Mouse (Mus musculus) hindbrain, embryonic 16.5 days (tissue): Measurements from ENCODE around the gene Prpf19. TPM values are rescaled to one million over a fixed set of nuclear protein-coding genes. Genes with fewer than 3 reads are reported as not detected.

Source experiments
- ATAC-seq: fragments of 200-750 bp; cut with Nextera tagmentation; 2 replicates; pipeline ENCODE4 v1.8.0; 2017; ENCODE audit warnings: moderate TSS enrichment, moderate library complexity
- H3K27ac ChIP-seq: fragments of 300-500 bp; sonication (generic); 2 replicates; pipeline ENCODE4 v1.5.1; 2014; ENCODE audit warnings: low read depth, mild to moderate bottlenecking, control low read depth, low read length, moderate library complexity
- H3K27me3 ChIP-seq: fragments of 300-500 bp; sonication (generic); replicated peaks from 2 replicates; pipeline ENCODE4 v1.6.1; 2014; ENCODE audit warnings: low read length; ENCODE audit not compliant: control insufficient read depth, insufficient read depth
- H3K36me3 ChIP-seq: fragments of 300-500 bp; sonication (generic); 2 replicates; pipeline ENCODE4 v1.6.1; 2014; ENCODE audit warnings: mild to moderate bottlenecking, low read length, moderate library complexity, mixed read lengths; ENCODE audit not compliant: control insufficient read depth, insufficient read depth
- H3K4me1 ChIP-seq: fragments of 300-500 bp; sonication (generic); 2 replicates; pipeline ENCODE4 v1.6.1; 2014; ENCODE audit warnings: low read depth, low read length; ENCODE audit not compliant: control insufficient read depth, insufficient read depth
- H3K4me2 ChIP-seq: fragments of 300-500 bp; sonication (generic); 2 replicates; pipeline ENCODE4 v1.6.1; 2014; ENCODE audit warnings: mild to moderate bottlenecking, low read length, control low read depth, moderate library complexity
- H3K4me3 ChIP-seq: fragments of 300-500 bp; sonication (generic); 2 replicates; pipeline ENCODE4 v1.5.1; 2014; ENCODE audit warnings: mild to moderate bottlenecking, low read length, control low read depth, moderate library complexity
- H3K9ac ChIP-seq: fragments of 300-500 bp; sonication (generic); 2 replicates; pipeline ENCODE4 v1.6.1; 2014; ENCODE audit warnings: low read depth, mild to moderate bottlenecking, control low read depth, low read length, moderate library complexity
- H3K9me3 ChIP-seq: fragments of 300-500 bp; sonication (generic); 2 replicates; pipeline ENCODE4 v1.6.1; 2014; ENCODE audit warnings: mild to moderate bottlenecking, low read length, moderate library complexity; ENCODE audit not compliant: control insufficient read depth
- WGBS: fragments of 180-500 bp; shearing (Covaris S2); extraction: QIAGEN DNeasy Blood & Tissue Kit; methylation state at CpG from one replicate; pipeline ENCODE4 v1.1.7; 2014; 5-methylcytosine and 5-hydroxymethylcytosine counted together
- polyA plus RNA-seq: library from polyadenylated mRNA; unstranded; fragments of >200 nt; fragmentation: Nextera tagmentation; extraction: Ambion mirVana; gene quantifications from 2 replicates; pipeline ENCODE4 v1.2.1, GENCODE M21; 2015

The Prpf19 gene
- polyA plus RNA-seq, 1 experiment from 2014 or later: 35.0 TPM

DNA sequence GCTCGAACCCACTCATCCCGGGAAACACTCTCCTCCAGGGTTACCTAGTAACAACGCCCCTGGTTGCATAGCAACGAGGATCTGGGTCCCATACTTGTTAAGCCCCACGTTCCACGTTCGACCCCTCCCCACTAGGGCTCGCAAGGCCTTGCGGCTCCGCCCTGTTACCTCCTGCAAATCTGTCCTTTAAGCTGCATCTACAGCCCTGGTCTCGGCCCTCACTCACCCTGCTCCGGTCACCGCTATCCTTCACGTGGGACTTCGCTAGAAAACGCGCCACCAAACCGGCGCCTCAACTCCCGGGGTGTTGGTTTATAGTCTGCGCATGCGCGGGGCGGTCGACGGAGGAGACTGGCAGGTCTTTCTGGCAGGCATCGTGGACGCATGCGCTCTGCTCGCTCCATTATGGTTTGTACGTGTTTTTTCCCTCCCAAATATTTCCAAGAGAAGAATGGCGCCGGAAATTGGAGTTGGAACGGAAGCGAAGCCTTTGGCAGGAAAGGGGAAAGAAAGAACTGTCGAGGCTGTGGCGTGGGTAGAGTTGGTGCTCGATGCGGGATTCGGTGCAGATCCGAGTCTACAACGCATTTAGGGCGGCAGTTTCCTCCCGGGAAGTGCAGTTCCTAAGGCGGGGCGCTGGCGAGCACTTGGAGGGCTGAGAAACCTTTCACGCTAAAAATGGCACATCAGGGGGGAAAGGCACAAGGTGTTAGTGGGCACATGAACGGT, 13.4 kb upstream of the Prpf19 start, which contains the start of gene Tmem109:
Gene Tmem109 (minus strand): TSS at position 576 of the 729 bp plus-strand sequence.
- Histone ChIP-seq H3K27me3 (no peaks in the 10 kb centered on the region), H3K9ac (peak within 1 kb of the TSS; percentile 80), H3K4me3 (peak within 1 kb of the TSS; percentile 72), H3K27ac (peak within 1 kb of the TSS; percentile 98), H3K9me3 (0 out of 2 replicates have a peak, but pooled peaks cover 3% of the 10 kb centered on the region), H3K36me3 (no peaks in the 10 kb centered on the region), H3K4me2 (peak within 1 kb of the TSS; percentile 92), H3K4me1 (peaks cover 16% of the 10 kb centered on the region)
- under 1% methylated on average over 49 of the region's 49 CpGs for WGBS
- ATAC-seq: peak; percentile 95

DNA sequence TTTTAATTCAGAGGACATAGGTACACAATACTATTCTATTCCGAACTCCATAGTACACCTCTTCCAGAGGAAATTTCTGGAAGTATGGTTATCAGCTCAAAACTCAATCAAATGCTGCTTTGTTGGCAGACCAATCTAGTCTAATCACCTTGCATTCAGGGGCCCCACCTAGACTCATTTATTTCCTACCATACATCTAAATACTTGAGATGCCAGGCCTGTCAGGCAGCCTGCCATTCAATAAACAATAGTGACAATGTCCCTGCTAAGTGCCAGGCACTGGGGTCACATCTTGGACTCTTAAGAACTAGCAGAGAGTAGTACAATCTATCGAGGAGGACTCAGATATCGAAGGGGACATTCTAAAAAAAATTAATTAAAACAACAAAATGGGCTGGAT, 2.8 kb upstream of the Prpf19 start:
- peaks cover 14% of the 10 kb centered on the region for H3K4me1 ChIP-seq
- no peak for ATAC-seq
- no peaks in the 10 kb centered on the region for H3K9me3 ChIP-seq
- H3K27ac ChIP-seq: no peak overlapping the region
- 91% methylated on average over 3 of the region's 3 CpGs for WGBS
- H3K4me2 ChIP-seq: no peak overlapping the region
- no peak overlapping the region for H3K9ac ChIP-seq
- H3K27me3 ChIP-seq: no peaks in the 10 kb centered on the region
- H3K4me3 ChIP-seq: no peak overlapping the region
- H3K36me3 ChIP-seq: no peaks in the 10 kb centered on the region

DNA sequence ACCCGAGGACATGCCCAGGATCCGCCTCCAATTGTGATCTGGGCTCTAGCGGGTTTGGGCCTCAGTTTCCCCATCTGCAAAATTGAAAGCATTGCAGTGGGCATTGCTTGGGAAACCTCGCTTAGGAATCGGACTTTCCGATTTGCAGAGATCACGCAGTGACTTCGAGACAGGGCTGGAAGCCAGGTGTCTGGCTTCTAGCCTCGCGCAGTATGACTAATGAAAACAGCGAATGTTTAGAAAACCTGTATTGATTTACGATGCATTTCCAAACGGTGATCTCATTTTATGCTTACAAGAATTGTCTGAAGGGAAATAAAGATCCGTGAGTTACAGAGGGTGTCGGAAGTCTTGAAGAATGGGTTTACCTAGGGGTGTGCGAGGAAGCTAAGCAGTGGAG, 677 bp downstream of the Prpf19 start:
- peaks cover 15% of the 10 kb centered on the region for H3K4me1 ChIP-seq
- H3K27me3 ChIP-seq: no peaks in the 10 kb centered on the region
- peak overlapping the region; percentile 92 for H3K9ac ChIP-seq
- peak overlapping the region; percentile 94 for H3K4me3 ChIP-seq
- peaks cover 26% of the 10 kb centered on the region for H3K36me3 ChIP-seq
- under 1% methylated on average over 16 of the region's 16 CpGs for WGBS
- ATAC-seq: no peak
- peak overlapping the region; percentile 95 for H3K27ac ChIP-seq
- peak overlapping the region; percentile 62 for H3K4me2 ChIP-seq
- H3K9me3 ChIP-seq: no peaks in the 10 kb centered on the region

DNA sequence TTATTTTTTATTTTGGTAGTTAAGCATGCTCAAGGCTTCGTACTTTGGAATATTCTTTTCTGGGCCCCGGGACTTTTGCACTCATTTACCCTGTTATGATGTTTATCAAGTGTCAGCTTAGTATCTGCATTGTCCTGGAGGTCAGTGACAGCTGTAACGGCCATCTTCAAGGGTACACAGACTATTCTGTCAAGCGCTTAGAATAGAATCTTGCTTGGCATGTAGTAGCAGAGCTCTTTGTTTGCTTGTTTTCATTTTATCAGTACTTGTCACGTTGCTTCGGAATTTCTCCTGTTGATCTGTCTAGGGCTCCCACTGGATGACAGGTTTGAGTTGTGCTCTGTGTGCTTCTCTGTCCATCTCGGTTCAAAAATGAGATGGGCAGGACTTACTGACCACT, 1.8 kb downstream of the Prpf19 start:
- Histone ChIP-seq H3K4me1 (peaks cover 15% of the 10 kb centered on the region), H3K4me2 (peak overlapping the region; percentile 62), H3K27me3 (no peaks in the 10 kb centered on the region), H3K4me3 (peak overlapping the region; percentile 94), H3K9me3 (no peaks in the 10 kb centered on the region), H3K9ac (no peak overlapping the region; the same call in 1 of the 2 replicates), H3K36me3 (peaks cover 37% of the 10 kb centered on the region), H3K27ac (no peak overlapping the region)
- no peak for ATAC-seq
- WGBS: 78% methylated on average over 7 of the region's 7 CpGs

DNA sequence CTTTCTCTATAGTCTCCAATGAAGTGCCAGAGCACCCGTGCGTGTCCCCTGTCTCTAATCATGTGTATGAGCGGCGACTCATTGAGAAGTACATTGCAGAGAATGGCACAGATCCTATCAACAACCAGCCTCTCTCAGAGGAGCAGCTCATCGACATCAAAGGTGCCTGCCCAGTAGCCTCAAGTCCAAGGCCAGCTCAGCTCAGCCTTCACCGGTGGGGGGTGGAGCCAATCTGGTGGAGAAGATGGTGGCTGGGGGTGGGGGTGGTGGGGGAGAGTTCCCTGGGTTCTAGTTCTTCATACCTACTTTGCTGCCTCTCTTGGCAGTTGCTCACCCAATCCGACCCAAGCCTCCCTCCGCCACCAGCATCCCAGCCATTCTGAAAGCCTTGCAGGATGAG, 2.5 kb downstream of the Prpf19 start:
- no peaks in the 10 kb centered on the region for H3K27me3 ChIP-seq
- H3K27ac ChIP-seq: no peak overlapping the region
- H3K4me1 ChIP-seq: peaks cover 15% of the 10 kb centered on the region
- no peak for ATAC-seq
- H3K36me3 ChIP-seq: peaks cover 43% of the 10 kb centered on the region
- H3K9me3 ChIP-seq: no peaks in the 10 kb centered on the region
- no peak overlapping the region for H3K4me3 ChIP-seq
- no peak overlapping the region for H3K9ac ChIP-seq
- H3K4me2 ChIP-seq: no peak overlapping the region
- 92% methylated on average over 8 of the region's 8 CpGs for WGBS

DNA sequence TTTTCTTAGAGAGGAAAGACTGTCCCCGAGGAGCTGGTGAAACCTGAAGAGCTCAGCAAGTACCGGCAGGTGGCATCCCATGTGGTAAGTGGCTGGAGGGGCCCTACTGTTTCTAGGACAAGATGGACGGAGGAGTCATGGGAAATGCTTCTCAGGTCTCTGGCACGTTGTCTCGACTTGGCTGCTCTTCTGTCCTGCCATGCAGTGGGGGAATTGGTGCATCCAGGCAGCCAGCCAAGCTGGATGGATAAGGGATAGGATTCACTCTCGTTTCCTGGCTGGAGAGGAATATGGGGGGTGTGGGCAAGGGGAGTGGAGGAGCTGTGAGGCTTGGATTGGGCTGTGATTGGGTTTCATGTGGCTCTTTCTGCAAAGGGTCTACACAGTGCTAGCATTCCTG, 5.3 kb downstream of the Prpf19 start:
- H3K9ac ChIP-seq: no peak overlapping the region
- H3K27ac ChIP-seq: no peak overlapping the region
- no peaks in the 10 kb centered on the region for H3K27me3 ChIP-seq
- H3K4me3 ChIP-seq: no peak overlapping the region
- H3K36me3 ChIP-seq: peaks cover 61% of the 10 kb centered on the region
- no peak for ATAC-seq
- H3K4me1 ChIP-seq: peaks cover 15% of the 10 kb centered on the region
- WGBS: 68% methylated on average over 6 of the region's 6 CpGs
- no peaks in the 10 kb centered on the region for H3K9me3 ChIP-seq
- H3K4me2 ChIP-seq: no peak overlapping the region

DNA sequence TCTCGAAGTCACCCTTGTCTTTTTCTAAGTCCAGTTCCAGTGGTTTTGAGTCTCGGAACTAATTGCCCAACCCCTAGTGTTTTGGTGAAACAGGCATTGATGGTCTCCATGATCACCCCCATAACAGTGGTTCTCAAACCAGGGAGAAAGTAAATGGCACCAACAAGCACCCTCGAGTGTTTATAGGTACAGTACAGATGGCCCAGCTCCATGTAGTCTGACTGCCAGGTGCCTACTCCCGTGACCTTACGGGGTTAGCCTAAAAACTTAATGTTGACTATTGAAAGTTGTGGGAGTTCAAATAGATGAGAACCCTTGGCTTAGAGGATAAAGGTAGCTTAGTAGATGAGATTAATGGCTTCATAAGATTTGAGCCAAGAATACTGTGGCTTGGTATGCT, 6.0 kb downstream of the Prpf19 start:
- Histone ChIP-seq H3K4me1 (peaks cover 13% of the 10 kb centered on the region), H3K27ac (no peak overlapping the region), H3K4me2 (no peak overlapping the region), H3K27me3 (no peaks in the 10 kb centered on the region), H3K9ac (no peak overlapping the region), H3K36me3 (peaks cover 69% of the 10 kb centered on the region), H3K9me3 (no peaks in the 10 kb centered on the region), H3K4me3 (no peak overlapping the region)
- 93% methylated on average over 5 of the region's 5 CpGs for WGBS
- no peak for ATAC-seq

DNA sequence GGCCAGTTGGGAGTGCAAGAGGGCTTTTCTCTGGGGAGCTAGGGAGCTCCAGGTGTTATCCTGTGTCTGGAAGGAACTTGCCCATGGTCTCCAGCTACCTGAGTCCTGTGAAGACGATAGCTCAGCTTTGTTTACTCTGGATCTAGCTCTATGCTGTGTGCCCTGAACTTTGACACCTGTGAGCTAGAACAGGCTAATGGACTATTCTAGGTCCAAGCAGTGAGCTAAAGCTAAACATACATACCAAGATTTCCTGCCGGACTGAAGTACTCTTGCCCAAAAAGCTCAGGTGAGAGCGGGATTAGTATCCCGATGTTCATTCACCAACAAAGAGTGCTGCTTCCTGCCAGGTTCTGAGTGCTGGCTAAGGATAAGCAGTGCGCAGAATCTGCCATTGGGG, 9.5 kb downstream of the Prpf19 start:
- no peak overlapping the region for H3K9ac ChIP-seq
- no peaks in the 10 kb centered on the region for H3K9me3 ChIP-seq
- no peak overlapping the region for H3K27ac ChIP-seq
- H3K36me3 ChIP-seq: peaks cover 60% of the 10 kb centered on the region
- no peak overlapping the region for H3K4me2 ChIP-seq
- H3K27me3 ChIP-seq: no peaks in the 10 kb centered on the region
- 91% methylated on average over 5 of the region's 5 CpGs for WGBS
- no peak overlapping the region for H3K4me3 ChIP-seq
- no peak for ATAC-seq
- no peaks in the 10 kb centered on the region for H3K4me1 ChIP-seq

DNA sequence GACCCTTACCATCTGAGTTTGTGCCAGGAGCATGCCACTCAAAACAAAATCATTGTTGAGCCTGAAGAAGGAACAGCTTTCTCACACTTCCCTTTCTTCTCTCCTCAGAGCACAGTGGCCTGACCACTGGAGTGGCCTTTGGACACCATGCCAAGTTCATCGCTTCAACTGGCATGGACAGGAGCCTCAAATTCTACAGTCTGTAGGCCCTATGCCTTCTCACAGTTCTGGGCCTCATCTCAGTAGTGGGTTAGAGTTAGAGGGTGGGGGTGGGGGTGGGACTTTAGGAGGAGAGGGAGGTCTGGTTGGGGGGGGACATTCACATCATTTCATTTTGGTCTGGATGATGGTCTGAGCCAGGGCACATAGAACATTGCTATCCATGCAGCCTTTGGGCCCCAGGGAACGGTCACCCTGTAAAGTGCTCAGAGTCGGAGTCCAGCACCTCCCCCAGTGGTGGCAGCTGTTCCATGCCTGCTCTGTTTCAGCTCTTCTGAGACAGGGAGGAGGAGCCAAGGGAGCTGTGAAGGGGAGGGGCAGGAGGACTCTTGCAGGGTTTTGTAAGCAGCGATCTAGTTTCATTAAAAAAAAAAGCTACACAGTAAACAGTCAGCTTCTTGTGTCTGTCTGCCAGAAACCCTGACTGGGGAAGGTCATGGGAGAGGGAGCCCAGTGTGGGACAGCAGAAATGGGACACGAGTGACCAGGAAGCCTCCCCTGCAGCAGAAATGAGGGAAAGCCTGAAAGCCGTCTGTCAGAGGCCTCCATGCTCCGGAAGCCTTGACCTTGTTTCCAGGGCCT, 10.1 kb downstream of the Prpf19 start:
- Histone ChIP-seq H3K27ac (peak overlapping the region; percentile 20; the same call in 1 of the 2 replicates), H3K27me3 (no peaks in the 10 kb centered on the region), H3K9me3 (no peaks in the 10 kb centered on the region), H3K4me3 (no peak overlapping the region), H3K9ac (no peak overlapping the region), H3K4me1 (no peaks in the 10 kb centered on the region), H3K36me3 (peaks cover 54% of the 10 kb centered on the region), H3K4me2 (no peak overlapping the region)
- WGBS: 62% methylated on average over 7 of the region's 7 CpGs
- ATAC-seq: peak; percentile 60
